Mouse (Mus musculus) cerebellum, adult 2 months (tissue): ENCODE measurements around the gene Prmt9.

Experiments used
- CTCF ChIP-seq: fragments of 200-500 bp; IDR thresholded peaks from 2 replicates; pipeline ENCODE4 v1.5.1; 2011; ENCODE audit warnings: low read depth, mild to moderate bottlenecking, control low read depth, low read length, moderate library complexity, borderline replicate concordance; ENCODE audit not compliant: insufficient read depth
- POLR2A ChIP-seq: fragments of 200-500 bp; IDR thresholded peaks from 2 replicates; pipeline ENCODE4 v1.6.1; 2011; ENCODE audit warnings: low read length, control low read depth, borderline replicate concordance; ENCODE audit not compliant: insufficient read depth

- TF ChIP-seq POLR2A (no peak), CTCF (no peak; the same call in 1 of the 2 replicates)
These were observed 68.7 kb downstream of the Prmt9 start for GRCm38 (mm10) chr8:77617916-77618315.
